Mouse (Mus musculus) NIH3T3 (cell line): Measurements from ENCODE around the gene Gm43951.
"Not testable (repeated sequence)": the region's sequence is repeated elsewhere in the genome, so short reads cannot be mapped to it uniquely, and the experiment has no call there.

Source experiments
- DNase-seq: peaks from one replicate; pipeline ENCODE4 v3.0.0-alpha.2; 2012; ENCODE audit warnings: low read depth

The Gm43951 gene

DNA sequence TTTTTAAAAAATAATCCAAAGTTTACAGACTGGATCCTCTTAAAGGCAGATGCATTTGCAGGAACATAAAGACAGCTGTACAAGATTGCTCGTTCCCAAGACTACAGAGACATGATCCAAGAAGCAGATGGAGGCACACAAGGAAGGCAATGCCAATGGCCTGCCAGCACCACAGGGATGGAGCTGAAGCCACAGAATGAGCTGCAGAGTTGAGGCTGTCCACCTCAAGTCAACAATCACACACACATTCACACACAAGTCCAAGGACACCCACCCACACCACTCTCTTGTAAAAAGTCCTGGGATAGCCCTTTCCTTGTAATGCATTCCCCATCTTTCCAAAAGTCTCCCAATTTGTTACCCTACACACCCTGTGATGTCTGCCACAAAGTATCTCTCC is 3.2 kb downstream of the Gm43951 start:
- no peak for DNase-seq

- DNase-seq: peak; percentile 5
These were observed 10.1 kb downstream of the Gm43951 start for GRCm38 (mm10) chr11:72196506-72196905.

- no peak for DNase-seq
These were observed 12.4 kb downstream of the Gm43951 start for GRCm38 (mm10) chr11:72194259-72194658.

DNA sequence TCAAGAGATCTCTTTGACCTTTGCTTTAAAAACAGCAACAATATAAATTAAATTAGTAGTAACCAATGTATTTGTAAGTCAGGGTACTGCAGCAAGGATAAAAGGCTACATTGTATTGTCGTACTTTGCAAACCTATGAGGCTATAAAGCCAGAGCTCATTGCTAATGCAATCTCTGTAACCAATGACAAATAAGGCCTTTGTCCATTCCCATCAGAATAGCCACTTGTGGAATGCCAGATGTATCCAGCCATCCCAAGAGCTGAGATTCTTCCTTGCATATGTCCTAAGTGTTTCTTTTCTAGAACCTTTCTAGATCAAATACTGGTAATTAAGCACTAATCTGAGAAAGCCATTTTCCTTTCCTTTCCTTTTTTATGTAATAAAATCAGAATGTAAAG is 15.8 kb downstream of the Gm43951 start:
- DNase-seq: no peak

DNA sequence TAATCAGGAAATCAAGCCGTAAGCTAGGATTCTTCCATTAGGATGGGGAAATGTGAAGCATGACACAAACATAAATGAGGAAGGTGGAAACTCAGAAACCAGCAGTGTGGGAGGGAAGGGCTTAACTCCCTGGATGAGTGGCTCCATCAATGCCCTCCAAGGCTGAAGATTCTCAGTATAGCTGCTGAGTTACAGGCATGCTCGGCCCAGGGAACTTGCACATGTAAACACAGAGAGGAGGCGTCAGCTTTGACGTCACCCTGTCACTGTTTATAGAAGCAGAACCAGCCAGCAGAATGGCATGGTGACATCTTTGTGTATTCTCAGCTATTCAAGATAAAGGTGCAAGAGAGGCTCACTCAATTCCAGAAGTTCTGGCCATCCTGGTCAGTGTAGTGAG is 22.4 kb downstream of the Gm43951 start:
- DNase-seq: no peak

GRCm38 (mm10) chr11:72181136-72181535 is 25.5 kb downstream of the Gm43951 start:
- no peak for DNase-seq

GRCm38 (mm10) chr11:72180556-72180955 is 26.1 kb downstream of the Gm43951 start:
- DNase-seq: no peak

- no peak for DNase-seq
These were observed 30.1 kb downstream of the Gm43951 start for GRCm38 (mm10) chr11:72176553-72176952.

DNA sequence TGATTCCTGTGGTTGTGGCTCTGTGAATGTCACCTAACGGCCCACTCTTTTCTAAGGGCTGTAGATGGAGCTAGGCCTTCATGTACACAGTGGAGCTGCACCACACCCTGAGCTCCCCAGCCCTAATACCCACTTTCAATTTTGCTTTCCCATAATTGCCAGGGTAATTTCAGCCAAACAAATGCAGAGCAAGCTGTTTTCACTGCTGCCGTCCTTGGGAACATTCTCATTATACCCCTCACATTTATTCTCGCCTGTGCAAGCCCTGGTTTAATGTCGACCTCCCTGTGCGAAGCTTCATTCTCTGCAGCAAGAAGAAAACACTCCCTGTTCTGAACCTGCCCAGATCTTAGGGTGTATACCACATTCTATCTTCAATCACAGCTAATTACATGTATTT is 30.7 kb downstream of the Gm43951 start:
- DNase-seq: no peak

- no peak for DNase-seq
These were observed 31.9 kb downstream of the Gm43951 start for GRCm38 (mm10) chr11:72174721-72175120.

DNA sequence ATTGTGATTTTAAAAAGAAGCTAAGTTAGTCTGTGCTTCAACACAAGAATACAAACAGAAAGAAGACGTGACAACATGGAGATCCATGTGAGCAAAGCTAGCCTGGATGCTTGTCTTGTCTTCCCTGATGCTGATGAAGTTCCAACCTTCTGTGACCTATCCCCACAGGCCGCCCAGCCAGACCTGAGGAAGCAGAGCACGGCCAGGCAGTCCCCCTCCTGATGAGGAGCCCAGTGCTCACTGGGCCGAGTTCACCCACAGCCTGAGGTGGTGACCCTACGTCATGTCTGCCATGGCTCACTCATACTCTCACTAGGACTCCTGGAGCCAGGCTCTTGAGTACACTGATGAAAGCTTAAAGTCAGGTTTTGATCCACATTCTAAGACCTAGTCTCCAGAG is 33.1 kb downstream of the Gm43951 start:
- DNase-seq: no peak

DNA sequence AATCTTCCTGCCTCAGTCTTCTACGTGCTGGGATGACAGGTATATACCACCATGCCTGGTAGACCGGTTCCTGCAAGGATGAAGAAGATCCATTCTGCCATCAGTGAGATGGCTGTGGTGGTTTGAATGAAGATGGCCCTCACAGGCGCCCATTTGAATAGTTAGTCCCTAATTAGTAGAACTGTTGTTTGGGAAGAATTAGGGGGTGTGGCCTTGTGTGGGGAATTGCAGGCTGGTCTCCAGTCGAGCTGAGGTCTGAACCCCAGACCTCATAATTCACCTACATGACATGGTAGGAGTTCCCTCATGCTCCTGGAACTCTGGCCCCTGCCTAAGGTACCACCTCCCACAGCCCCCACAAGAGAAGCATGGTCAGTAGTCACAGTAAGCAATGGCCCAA is 34.7 kb downstream of the Gm43951 start:
- not testable (repeated sequence) for DNase-seq

DNA sequence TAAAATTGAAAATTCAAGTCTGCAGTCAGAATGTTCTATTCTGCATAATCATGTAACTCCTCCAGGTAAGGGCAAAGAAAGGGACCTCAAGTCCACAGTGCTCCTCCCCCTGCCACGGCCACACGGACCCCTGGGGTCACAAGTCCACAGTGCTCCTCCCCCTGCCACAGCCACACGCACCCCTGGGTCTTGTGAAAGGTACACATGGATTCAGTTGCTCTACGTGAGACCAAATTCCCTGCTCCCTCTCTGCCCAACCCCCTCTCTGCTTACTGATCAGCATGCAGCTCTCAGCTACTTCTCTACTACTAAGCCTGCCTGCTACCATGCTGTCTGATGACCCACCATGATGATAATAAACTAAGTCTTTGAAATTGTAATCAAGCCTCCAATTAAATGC is 36.8 kb downstream of the Gm43951 start:
- DNase-seq: no peak

DNA sequence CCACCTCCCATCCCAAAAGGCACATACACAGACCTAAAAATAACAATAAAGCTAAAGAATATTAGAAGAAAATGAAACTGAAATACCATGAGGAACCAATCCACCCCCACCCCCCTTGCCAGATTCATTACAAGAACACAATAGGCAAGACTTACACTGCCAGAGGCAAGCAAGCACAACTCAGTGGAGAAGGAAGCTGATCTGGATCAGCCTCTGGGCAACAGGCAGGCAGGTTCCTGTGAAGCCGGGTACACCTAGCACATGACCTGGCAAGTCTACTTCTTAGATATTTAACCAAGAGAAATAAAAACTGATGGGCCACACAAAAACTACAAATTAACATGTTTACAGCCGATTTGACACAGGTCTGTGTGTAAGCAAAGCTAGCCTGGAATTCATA is 43.4 kb downstream of the Gm43951 start:
- DNase-seq: no peak

DNA sequence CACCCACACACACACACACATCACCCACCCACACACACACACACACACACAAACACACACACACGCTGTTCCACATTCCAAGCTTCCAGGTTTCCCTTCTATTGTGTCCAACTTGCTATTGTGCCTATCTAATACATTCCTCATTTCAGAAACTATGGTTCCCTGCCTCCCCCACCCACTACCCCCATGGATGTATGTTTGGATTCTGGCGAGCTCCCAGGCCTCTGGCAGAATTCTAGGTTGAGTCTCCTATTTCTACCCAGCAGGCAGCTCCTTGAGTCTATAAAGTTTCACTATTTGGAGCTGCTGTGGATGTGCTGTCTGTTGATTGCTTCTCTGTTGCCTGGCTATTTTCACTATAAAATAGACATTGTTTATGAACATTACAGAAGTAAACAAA is 50.0 kb downstream of the Gm43951 start:
- DNase-seq: peak; percentile 36

DNA sequence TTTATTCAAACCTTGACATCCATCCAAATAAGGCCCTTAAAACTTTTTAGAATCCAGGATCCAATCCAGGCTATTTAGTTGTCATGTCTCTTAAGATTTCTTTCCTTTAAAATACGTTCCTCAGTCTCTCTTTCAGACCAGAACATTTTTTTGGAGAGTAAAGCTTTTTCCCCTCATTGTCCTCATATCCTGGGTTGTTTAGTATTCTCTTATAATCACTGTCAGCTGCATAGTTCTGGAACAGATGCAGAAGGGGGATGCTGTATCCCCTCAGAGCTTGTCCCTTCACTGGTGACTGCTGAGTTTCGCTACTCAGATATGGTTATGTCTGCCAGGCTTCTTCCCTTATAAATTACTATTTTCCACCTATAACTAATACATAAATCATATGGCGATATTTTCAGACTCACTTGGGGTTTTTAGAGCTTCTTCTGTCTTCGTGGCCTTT is 50.6 kb downstream of the Gm43951 start:
- DNase-seq: no peak

DNA sequence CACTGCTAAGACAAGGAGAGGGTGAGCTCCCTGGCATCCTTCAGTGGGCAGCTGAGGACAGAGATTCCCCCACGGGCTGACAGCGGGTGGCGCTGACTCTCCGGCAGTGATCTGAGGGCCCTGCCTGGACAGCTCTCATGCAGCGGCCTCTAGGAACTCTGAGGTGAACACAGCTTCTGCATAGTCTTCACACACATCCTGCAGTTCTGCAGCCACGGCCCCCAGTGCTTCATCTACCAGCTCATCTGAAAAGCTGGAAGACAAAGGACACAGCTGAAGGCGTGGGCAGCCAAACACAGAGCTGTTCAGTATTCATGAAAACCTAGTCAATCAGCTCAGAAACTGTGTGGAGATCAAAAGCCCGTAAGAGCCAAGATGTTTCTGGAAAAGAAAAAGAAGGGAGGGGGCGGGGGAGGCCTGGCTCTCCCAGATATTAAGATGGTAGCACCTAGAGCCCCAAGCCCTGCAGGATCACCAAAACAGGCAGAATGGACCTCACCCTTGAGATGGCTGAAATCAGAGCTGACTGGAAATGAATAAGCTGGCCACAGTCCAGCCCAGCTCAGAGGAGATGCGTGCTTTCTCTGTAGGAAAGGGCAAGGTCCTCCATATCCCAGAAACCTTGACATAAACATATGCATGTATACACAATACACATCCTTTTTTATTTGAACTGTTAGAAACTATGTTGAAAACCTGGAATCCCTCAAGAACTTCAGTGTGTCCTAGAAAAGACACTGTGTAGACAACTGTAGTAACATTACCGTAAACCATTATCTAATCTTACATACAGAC is 51.3 kb downstream of the Gm43951 start:
- peak; percentile 79 for DNase-seq
